ENCODE assay signal across 9 mouse cellular contexts in the genomic region with DNA sequence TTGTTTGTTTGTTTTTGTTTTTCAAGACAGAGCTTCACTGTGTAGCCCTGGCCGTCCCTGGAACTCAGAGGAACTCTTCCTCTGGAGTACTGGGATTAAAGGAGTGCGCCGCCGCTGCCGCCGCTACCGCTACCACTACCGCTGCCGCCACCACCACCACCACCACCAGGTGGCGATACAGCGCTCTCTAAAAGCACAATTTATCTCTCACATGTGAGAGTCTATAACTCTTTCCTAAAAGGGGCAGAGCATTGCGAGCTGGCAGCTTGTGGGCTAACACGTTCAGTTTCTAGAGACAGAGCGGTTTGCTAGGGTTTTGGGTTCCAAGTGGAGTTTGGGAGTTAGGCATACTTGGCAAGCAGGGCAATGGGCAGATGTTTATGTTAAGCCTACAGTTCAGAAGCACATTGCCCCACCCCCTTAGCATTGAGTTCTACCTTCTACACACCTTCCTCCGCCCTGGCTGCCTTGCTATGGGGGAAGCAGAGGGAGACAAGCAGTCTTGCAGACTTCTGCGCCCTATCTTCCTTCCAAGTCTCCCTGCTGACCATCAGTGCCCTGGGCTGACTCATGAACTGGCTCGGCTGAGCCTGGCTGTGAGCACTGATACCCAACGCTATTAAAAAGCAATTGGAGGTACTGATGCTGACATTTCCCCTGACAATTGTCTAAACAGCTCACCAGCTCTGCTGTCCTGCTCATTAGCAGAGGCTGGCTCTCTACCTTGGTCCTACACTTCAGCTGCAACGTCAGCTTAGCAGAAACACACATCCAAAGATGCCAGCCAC. TPM values are rescaled to one million over a fixed set of nuclear protein-coding genes. Genes with fewer than 3 reads are reported as not detected.
A peak's percentile ranks its signal among the peaks of the same experiment; 100 is the strongest.
DNase-seq lines count a peak whose midpoint lies in the region; ATAC-seq lines count a peak whose summit lies in the region.
"Had no signal": no experiment of that assay in that cellular context is flagged by ENCODE, and none has a peak within 500 bp of the region (broad histone marks: within the 10 kb centered on the region; RNA-seq: fewer than 3 reads in every experiment).

No protein-coding gene starts in this region.

- peak overlapping the region; percentile 56 for H3K4me2 ChIP-seq in hindbrain, embryonic 12.5 days (replicated peaks)

- H3K4me1 ChIP-seq in hindbrain, embryonic 12.5 days = peaks cover 14% of the 10 kb centered on the region

- peak overlapping the region; percentile 27 for H3K4me3 ChIP-seq in hindbrain, embryonic 12.5 days

- ATAC-seq in hindbrain, embryonic 12.5 days (ENCODE audit: low FRiP score) = no peak

- WGBS in hindbrain, embryonic 12.5 days = 12% methylated on average over 19 of the region's 19 CpGs

- DNase-seq in layer of hippocampus, adult 11-12 months (ENCODE audit: low spot score) = peak; percentile 79
- no peak for DNase-seq in layer of hippocampus, adult 9-10 months (ENCODE audit: low spot score)
- DNase-seq in cerebellum, postnatal 10 days = peak; percentile 88 to 90
- DNase-seq in frontal cortex, postnatal 14 days (ENCODE audit: low spot score in 2 of 2) = peak; percentile 38 to 76
- peak; percentile 69 to 81 for DNase-seq in layer of hippocampus, postnatal 36 days
- DNase-seq in lung, postnatal 25 days (ENCODE audit: low spot score) = peak; percentile 66
- peak; percentile 81 to 86 for DNase-seq in right cerebral cortex, adult 2 months (ENCODE audit: low spot score in 2 of 2)

- no peaks in the 10 kb centered on the region for H3K36me3 ChIP-seq in hindbrain, embryonic 12.5 days
- H3K36me3 ChIP-seq: G1E had no signal

- no peak overlapping the region for H3K27ac ChIP-seq in hindbrain, embryonic 12.5 days

- no peaks in the 10 kb centered on the region for H3K9me3 ChIP-seq in hindbrain, embryonic 12.5 days (replicated peaks)

- H3K9ac ChIP-seq in hindbrain, embryonic 12.5 days = peak overlapping the region; percentile 39; the same call in 1 of the 2 replicates

- H3K27me3 ChIP-seq in hindbrain, embryonic 12.5 days = peaks cover 42% of the 10 kb centered on the region

RNA-seq across cellular contexts. Expression of a gene that starts 24.6 kb away (rescaled TPM):
- 11.2 and 11.6 TPM in 2 replicates for polyA plus RNA-seq in hindbrain, embryonic 12.5 days (2016; fragmentation: Nextera tagmentation; extraction: Ambion mirVana)
- 10 to 100 TPM; 36.0 to 45.7 TPM for total RNA-seq in layer of hippocampus, postnatal 36 days (2021)
- polyA plus RNA-seq: G1E had no signal
